Mouse (Mus musculus): Measurements from ENCODE around the gene Fmod.

DNA sequence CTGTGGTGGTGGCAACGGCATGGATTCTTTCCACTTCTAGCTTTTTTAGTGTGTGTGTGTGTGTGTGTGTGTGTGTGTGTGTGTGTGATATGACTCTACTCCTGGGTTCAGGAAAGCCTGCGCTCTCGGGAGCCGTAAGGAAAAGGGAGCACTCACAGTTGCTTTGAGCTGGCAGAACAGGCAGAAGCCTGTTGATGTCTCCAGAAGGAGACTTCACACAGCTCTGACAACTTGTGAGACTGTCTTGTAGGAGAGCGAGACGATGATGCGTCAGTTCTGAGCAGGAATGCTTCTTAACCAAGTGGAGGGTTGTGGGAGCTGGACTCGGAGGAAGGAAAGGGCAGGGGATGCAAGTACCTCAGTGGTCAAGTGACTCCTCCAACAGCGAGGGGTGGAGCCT, 10.3 kb upstream of the Fmod start:
- no peak for TF ChIP-seq POLR2A (IDR thresholded peaks at IDR 0.05; ENCODE audit: control insufficient read depth, low read depth, low read length)
- TF ChIP-seq CTCF (IDR thresholded peaks at IDR 0.05; ENCODE audit: control insufficient read depth, insufficient read depth, insufficient replicate concordance, low read depth, low read length) = no peak
